Mouse (Mus musculus) stomach, postnatal 0 days (tissue): ENCODE results near the gene Aph1b. TPM values are rescaled to one million over a fixed set of nuclear protein-coding genes. Genes with fewer than 3 reads are reported as not detected.
"Not testable (repeated sequence)": the region's sequence is repeated elsewhere in the genome, so short reads cannot be mapped to it uniquely, and the experiment has no call there.

Experiments
- ATAC-seq: fragments of 200-750 bp; cut with Nextera tagmentation; 2 replicates; pipeline ENCODE4 v1.8.0; 2017; ENCODE audit not compliant: low FRiP score, low TSS enrichment
- DNase-seq: peaks from one replicate; pipeline ENCODE4 v3.0.0-alpha.2; 2016; ENCODE audit warnings: low spot score
- H3K27ac ChIP-seq: fragments of 300-500 bp; sonication (generic); replicated peaks from 2 replicates; pipeline ENCODE4 v1.5.1; 2014; ENCODE audit warnings: mild to moderate bottlenecking, control low read depth
- H3K27me3 ChIP-seq: fragments of 300-500 bp; sonication (generic); 2 replicates; pipeline ENCODE4 v1.6.1; 2014; ENCODE audit warnings: low read length; ENCODE audit not compliant: control insufficient read depth, insufficient read depth
- H3K36me3 ChIP-seq: fragments of 300-500 bp; sonication (generic); 2 replicates; pipeline ENCODE4 v1.6.1; 2014; ENCODE audit warnings: low read length, mixed read lengths; ENCODE audit not compliant: control insufficient read depth, insufficient read depth
- H3K4me1 ChIP-seq: fragments of 300-500 bp; sonication (generic); replicated peaks from 2 replicates; pipeline ENCODE4 v1.6.1; 2014; ENCODE audit warnings: antibody characterized with exemption; ENCODE audit not compliant: control insufficient read depth, insufficient read depth
- H3K4me2 ChIP-seq: fragments of 300-500 bp; sonication (generic); replicated peaks from 2 replicates; pipeline ENCODE4 v1.6.1; 2014; ENCODE audit warnings: low read depth, mild to moderate bottlenecking, control low read depth, moderate library complexity
- H3K4me3 ChIP-seq: fragments of 300-500 bp; sonication (generic); 2 replicates; pipeline ENCODE4 v1.5.1; 2014; ENCODE audit warnings: low read depth, low read length, control low read depth
- H3K9ac ChIP-seq: fragments of 300-500 bp; sonication (generic); 2 replicates; pipeline ENCODE4 v1.6.1; 2014; ENCODE audit warnings: mild to moderate bottlenecking, low read length, control low read depth, mixed read lengths
- H3K9me3 ChIP-seq: fragments of 300-500 bp; sonication (generic); 2 replicates; pipeline ENCODE4 v1.6.1; 2016; ENCODE audit warnings: low read length; ENCODE audit not compliant: control insufficient read depth
- CTCF ChIP-seq: IDR thresholded peaks from 2 replicates; pipeline ENCODE4 v1.5.1; 2016; ENCODE audit warnings: antibody characterized with exemption, low read depth, mild to moderate bottlenecking, moderate library complexity
- EP300 ChIP-seq: optimal IDR thresholded peaks from 2 replicates; pipeline ENCODE3; 2016; ENCODE audit warnings: antibody characterized with exemption
- WGBS: fragments of 180-500 bp; shearing (Covaris S2); extraction: QIAGEN DNeasy Blood & Tissue Kit; methylation state at CpG from one replicate; pipeline ENCODE4 v1.1.7; 2014; 5-methylcytosine and 5-hydroxymethylcytosine counted together
- polyA plus RNA-seq: library from polyadenylated mRNA; unstranded; fragments of >200 nt; fragmentation: Nextera tagmentation; extraction: Ambion mirVana; gene quantifications from 2 replicates; pipeline ENCODE4 v1.2.1, GENCODE M21; 2015

Gene Aph1b
- polyA plus RNA-seq, 1 experiment from 2014 or later: 6.4 TPM

- Histone ChIP-seq H3K4me1 (no peaks in the 10 kb centered on the region), H3K27me3 (no peaks in the 10 kb centered on the region), H3K4me2 (no peak overlapping the region), H3K9me3 (no peaks in the 10 kb centered on the region), H3K36me3 (no peaks in the 10 kb centered on the region), H3K4me3 (no peak overlapping the region), H3K27ac (no peak overlapping the region), H3K9ac (no peak overlapping the region)
- WGBS: 36% methylated on average over 1 of the region's 1 CpGs
- no peak for ATAC-seq
- DNase-seq: no peak
- TF ChIP-seq EP300: no peak
- peak; percentile 93 for TF ChIP-seq CTCF
Measured at GRCm38 (mm10) chr9:66825990-66826389, 30.7 kb upstream of the Aph1b start.

DNA sequence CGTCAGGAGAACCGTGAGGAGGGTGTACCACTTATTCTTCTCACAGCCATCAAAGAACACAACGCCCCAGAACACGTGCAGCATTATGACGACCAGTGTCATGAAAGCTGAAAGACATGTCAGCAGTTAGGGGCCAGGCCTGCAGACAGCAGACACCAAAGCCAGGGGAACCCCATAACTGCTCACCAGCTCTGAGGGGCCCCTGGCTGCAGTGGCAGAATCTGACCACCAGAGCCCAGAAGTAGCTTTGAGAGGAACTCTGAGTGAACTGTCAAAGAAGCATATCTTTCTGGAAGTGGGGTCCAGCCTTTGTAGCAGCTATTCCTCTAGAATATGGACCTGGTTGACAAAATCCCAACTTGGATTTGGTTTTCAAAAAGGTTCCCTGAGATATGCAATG is 27.0 kb upstream of the Aph1b start:
- not testable (repeated sequence) for H3K36me3 ChIP-seq, ATAC-seq, H3K4me3 ChIP-seq, DNase-seq, H3K4me2 ChIP-seq, H3K27me3 ChIP-seq, H3K9ac ChIP-seq, H3K4me1 ChIP-seq, H3K27ac ChIP-seq, H3K9me3 ChIP-seq
- WGBS: no CpG with 5 or more reads among the region's 5 CpGs
- peak; percentile 36 for TF ChIP-seq CTCF

GRCm38 (mm10) chr9:66820996-66821395 is 25.7 kb upstream of the Aph1b start:
- no peaks in the 10 kb centered on the region for H3K9me3 ChIP-seq
- H3K4me1 ChIP-seq: no peaks in the 10 kb centered on the region
- H3K9ac ChIP-seq: no peak overlapping the region
- H3K36me3 ChIP-seq: no peaks in the 10 kb centered on the region
- H3K27me3 ChIP-seq: no peaks in the 10 kb centered on the region
- H3K4me3 ChIP-seq: no peak overlapping the region
- TF ChIP-seq EP300 (no peak), CTCF (no peak)
- no peak overlapping the region for H3K4me2 ChIP-seq
- H3K27ac ChIP-seq: no peak overlapping the region
- ATAC-seq: no peak
- DNase-seq: no peak
- 68% methylated on average over 5 of the region's 5 CpGs for WGBS

- H3K36me3 ChIP-seq: no peaks in the 10 kb centered on the region
- no peaks in the 10 kb centered on the region for H3K27me3 ChIP-seq
- H3K4me3 ChIP-seq: no peak overlapping the region
- DNase-seq (no peak), ATAC-seq (no peak)
- H3K9ac ChIP-seq: no peak overlapping the region
- H3K4me2 ChIP-seq: no peak overlapping the region
- H3K4me1 ChIP-seq: no peaks in the 10 kb centered on the region
- 55% methylated on average over 2 of the region's 2 CpGs for WGBS
- TF ChIP-seq EP300 (no peak), CTCF (no peak)
- H3K9me3 ChIP-seq: no peaks in the 10 kb centered on the region
- no peak overlapping the region for H3K27ac ChIP-seq
Measured at GRCm38 (mm10) chr9:66813392-66813791, 18.1 kb upstream of the Aph1b start.

- not testable (repeated sequence) for H3K27me3 ChIP-seq, H3K36me3 ChIP-seq, H3K27ac ChIP-seq, H3K4me1 ChIP-seq, ATAC-seq, H3K9me3 ChIP-seq
- peak; percentile 22 for DNase-seq
- peak overlapping the region; percentile 31; the same call in 1 of the 2 replicates for H3K9ac ChIP-seq
- H3K4me3 ChIP-seq: peak overlapping the region; percentile 20; the same call in 1 of the 2 replicates
- 15% methylated on average over 30 of the region's 37 CpGs for WGBS
- peak overlapping the region; percentile 45 for H3K4me2 ChIP-seq
Measured at GRCm38 (mm10) chr9:66805951-66806350, 10.7 kb upstream of the Aph1b start.

- Histone ChIP-seq H3K27ac (no peak overlapping the region), H3K4me1 (no peaks in the 10 kb centered on the region), H3K4me2 (0 out of 2 replicates have a peak overlapping the region, but pooled peaks have one; percentile 3), H3K4me3 (no peak overlapping the region), H3K36me3 (no peaks in the 10 kb centered on the region), H3K9ac (no peak overlapping the region), H3K9me3 (no peaks in the 10 kb centered on the region), H3K27me3 (no peaks in the 10 kb centered on the region)
- TF ChIP-seq EP300 (no peak), CTCF (no peak)
- 55% methylated on average over 12 of the region's 12 CpGs for WGBS
- no peak for DNase-seq
- ATAC-seq: no peak
Measured at GRCm38 (mm10) chr9:66801947-66802346, 6.7 kb upstream of the Aph1b start.
